Mouse (Mus musculus): ENCODE data around the gene Exosc1.
A peak's percentile ranks its signal among the peaks of the same experiment; 100 is the strongest.

Exosc1 gene

DNA sequence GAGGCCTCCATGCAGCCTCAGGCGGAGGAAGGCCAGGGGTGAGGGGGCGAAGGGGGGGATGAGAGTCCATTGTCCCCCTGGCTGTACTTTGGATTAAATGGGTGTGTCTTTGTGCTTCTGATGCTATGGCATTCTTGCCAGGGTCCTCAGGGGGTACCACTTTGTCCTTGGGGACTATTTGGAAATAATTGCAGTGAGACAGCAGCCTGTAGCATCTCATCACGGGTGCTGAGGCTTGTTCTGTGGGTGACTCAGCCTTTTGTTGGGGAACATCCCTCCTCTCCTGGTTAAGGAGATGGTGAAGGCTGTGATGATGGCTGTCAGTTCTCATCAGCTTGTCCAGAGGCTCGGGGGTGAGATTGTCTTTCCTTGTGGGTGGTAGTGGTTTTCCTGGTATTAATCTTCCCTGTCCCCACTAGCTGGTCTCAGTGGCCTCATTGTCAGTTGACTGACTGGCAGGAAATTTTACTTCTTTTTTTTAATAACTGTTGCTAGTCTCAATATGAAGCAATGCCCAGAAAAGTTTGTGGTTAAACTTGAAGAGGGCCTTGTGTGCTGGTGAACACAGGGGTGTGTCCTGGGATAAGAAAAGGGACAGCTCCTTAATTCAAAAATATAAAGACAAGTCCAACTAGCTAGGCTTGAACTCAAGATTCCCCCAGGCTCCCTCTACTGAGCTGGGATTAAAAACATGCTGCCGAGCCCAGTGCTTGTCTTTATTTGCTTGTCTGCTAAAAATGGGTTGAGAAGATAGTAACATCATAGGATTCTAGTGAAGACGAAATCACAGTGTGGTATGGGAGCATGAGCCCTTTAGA lies 19.2 kb downstream of the Exosc1 start:
- DNase-seq (ENCODE audit: extremely low spot score, low spot score), result no peak

DNA sequence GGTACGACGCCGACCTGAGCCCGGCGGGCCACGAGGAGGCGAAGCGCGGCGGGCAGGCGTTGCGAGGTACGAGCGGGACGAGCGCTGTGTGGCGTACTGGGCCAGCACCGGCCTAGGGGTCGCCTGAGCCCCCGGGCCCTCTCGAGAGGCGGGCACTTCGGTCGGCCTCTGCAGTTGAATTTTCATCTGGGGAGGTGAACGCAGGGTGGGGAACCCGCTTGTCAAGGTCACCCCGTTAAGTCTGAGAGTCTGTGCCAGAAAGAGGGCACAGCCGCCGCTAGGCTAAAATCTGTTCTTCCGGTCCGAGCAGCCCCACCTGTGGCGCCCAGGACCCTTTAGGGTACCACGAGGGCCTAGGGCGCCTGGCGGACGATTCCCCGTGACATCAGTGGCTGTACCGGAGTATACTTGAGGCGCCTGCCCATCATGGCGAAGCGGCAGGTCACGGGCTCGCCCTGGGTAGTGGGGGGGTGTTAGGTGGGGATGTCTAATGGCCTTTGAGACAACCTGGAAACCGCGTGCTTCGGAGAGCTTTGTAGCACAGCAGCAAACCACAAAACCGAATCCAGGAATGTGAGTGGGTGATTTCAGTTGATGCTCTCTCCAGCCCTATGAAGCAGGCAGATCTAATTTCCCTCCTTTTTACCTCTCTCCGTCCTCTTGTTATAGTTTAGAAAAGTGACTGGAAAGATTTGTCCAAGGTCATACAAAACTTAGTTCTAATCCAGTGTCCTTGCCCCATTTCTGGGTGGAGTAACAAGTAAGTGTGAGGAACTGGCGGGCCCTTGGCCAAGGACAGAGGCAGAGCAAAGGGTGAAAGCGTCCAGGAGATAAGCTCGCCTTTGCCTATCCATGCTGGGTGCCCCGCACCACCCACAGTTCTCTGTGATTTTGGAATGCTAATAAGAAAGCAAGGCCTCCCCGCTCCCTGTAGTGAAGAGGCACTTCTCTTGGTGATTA lies 20.8 kb downstream of the Exosc1 start:
- peak; percentile 72 for DNase-seq (ENCODE audit: extremely low spot score, low spot score)

DNA sequence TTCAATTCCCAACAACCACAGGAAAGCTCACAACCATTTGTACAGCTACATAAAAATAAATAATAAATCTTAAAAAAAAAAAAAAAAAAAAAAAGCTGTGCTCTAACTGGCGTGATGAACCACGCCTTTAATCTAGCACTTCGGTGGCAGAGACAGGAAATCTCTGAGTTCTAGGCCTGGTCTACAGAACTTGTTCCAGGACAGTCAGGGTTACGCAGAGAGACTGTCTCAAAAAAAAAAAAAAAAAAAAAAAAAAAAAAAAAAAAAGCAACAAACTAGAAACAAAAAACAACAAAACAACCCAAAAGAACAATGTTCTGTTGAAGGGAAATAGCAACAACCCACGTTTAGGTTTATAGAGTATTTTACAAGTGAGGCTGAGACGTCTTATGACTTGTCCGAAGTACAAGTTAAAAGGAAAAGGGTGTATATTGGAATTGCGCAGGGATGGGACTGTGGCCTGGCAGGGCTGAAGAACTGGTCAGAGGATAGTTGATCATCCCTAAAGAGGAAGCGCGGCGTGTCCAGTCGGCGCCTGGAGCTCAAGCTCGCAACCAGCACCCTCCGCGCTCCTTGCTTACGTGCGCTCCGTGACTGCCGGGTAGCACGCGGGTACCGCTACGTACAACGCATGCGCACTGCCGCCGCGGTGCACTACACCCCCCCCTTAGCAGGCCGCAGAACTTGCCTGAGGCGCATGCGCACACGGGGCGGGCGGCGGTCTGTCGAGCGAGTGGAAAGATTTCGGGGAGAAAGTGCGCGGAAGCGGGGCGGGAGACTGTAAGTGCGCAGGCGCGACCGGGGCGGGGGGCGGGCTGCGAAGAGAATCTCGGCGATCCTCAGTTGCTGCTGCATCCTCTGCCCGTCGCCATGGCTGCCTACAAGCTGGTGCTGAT lies 21.8 kb downstream of the Exosc1 start, which contains the start of gene Pgam1:
Gene Pgam1, plus strand, starts transcription at position 746 of the 896 bp plus-strand sequence.
- DNase-seq (ENCODE audit: extremely low spot score, low spot score), result peak; percentile 98

DNA sequence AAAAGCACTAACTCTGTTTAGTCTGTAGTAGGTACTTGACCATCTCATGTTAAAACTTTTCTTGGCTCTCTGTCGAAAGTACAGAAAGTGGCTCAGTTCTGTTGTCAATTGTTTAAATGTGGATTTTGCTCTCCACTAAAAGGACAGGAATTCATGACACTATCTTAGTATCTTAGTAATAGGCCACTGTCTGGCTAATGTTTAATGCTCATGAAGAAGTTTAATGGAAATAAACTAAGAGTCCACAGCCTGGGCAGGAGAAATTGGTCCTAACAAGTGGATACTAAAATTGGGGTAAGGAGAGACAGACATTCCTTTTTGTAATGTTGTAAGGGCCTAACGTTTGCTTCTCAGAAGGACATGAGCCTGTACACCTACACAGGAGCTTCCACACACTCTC lies 22.8 kb downstream of the Exosc1 start:
- no peak for DNase-seq (ENCODE audit: extremely low spot score, low spot score)

DNA sequence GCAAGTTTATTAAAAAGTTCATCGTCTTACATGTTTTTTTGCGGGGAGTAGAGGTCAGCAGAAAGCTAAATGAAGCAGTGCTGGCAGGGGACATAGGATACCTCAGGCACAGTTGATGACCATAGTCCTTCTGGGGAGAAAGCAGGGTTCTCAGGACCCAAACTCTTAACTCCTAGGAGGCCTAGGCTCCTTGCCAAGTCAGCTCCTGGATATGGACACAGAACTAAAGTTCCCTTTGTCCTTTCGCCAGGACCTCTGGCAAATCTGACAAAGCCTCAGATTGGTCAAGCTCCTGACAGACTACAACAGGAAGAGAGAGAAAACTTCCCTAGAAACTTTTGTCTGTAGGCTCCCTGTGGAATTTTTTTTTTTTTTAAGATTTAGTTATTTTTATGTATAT lies 24.5 kb downstream of the Exosc1 start:
- DNase-seq (ENCODE audit: extremely low spot score, low spot score), result no peak

DNA sequence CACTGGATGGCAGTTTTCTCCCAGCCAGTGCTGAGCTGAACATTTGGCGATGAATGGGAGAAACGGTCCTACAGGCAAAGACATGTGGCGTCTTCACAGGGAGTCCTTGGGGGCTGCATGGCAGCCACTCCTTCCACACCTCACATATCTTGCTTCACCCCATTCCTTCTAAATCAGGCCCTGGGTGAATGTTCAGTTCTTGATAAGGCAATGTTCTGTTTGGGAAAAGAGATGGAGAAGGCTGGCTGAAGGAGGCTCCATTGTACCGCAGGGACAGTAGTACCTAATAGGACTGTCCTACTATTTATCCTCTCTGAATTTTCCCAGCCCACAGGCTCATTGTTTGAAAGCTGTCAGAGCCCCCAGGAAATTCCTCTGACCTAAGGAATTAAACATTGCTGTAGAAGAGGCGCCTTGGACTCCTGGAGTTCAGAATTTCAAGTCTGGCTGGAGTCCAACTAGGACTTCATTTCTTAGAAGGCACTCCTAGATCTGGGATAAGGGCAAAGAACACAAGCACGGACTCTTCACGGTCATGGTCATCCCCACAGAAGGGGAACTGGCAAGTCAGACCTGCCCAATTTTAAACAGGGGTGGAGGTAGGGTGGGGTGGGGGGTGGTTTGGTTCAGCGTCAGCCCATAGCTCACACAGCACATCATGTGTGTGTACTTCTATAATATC lies 26.0 kb downstream of the Exosc1 start:
- DNase-seq (ENCODE audit: extremely low spot score, low spot score), result no peak

DNA sequence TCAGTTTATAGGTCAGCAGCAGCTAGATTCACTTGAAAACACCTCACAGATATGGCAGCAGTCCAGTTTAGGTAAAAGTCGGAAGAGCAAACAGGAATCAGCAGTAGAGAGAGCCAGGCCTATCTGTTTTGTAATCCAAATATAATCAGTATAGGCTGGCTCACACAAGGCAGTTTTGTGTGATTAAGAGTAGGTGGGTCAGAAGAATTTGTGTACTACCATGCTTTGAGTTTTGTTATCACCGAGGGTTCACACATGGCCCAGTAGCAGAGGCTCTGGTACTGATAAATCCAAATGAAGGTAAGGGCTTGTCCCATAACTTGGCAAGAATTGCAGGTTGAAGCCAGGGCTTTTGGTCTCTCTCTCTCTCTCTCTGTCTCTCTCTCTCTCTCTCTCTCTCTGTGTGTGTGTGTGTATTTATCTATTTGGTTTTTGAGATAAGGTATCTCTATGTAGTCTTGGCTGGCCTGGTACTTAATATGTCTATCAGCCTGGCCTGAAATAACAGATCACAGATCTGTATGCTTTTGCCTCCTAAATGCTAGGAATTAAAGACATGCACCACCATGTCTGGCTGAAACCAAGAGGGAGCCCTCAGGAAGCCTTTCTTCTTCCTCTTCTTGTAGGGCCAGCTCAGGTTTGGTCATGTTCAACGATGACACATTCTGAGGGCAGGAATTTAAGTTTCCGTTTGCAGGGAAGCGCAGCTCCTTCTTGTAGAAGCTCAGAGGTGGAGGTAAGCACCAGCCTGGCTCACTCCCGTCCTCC lies 26.7 kb downstream of the Exosc1 start:
- DNase-seq (ENCODE audit: extremely low spot score, low spot score), result no peak

DNA sequence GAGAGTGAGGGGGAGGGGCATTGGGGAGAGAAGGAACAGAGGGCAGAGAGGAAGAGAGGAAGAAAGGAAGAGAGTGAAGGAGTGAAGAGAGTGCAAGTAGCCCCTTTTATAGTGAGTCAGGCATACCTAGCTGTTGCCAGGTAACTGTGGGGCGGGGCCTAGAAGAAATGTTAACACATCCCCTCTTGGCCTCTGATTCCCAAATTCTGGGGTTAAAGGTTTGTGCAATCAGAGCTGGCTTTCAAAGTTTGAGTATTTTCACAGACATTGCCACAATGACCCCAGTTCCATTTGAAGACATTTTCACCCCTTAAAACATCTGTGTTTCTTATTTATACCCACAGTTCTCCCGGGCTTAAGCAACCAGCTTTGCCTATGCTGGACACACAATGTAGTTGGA lies 28.0 kb downstream of the Exosc1 start:
- DNase-seq (ENCODE audit: extremely low spot score, low spot score), result no peak

DNA sequence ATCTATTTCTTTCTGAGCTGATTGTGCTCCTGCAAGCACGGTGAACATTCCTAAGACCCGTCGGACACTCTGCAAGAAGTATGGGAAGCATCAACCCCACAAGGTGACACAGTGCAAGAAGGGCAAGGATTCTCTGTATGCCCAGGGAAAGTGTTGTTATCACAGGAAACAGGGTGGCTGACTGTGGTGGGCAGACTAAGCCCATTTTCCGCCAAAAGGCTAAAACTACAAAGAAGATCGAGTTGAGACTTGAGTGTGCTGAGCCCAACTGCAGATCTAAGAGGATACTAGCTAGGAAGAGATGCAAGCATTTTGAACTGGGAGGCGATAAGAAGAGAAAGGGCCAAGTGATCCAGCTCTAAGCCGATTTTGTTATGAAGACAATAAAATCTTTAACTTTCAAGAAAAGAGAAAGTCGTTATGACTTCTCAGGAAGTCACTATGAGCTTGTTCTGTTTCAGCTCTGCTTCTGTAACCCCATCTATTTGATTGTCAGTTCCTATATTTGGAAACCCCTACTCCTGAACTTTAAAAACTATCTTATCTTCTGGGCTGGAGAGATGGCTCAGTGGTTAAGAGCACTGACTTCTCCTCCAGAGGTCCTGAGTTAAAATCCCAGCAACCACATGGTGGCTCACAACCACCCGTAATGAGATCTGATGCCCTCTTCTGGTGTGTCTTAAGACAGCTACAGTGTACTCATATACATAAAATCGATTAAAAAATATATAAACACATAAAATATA lies 30.2 kb downstream of the Exosc1 start:
- no peak for DNase-seq (ENCODE audit: extremely low spot score, low spot score)

DNA sequence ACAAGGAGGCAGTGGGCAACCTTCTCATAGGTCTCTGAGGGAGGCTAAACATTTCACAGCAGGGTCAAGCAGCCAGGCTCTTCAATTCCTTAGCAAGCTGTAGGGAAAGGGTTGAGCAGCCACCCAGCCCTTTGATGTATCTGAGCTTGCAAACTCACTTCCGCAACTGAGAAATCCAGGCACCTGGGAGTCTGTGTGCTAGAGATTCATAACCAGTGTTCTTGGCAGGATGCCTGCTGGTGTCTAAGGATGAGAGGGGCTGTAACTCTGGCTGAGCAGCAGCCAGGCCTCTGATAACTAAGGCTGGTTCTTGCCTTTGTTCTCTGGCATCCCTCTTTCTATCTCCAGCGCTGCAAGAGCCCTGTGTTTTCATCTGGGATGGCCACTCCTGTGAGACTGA lies 31.5 kb downstream of the Exosc1 start:
- DNase-seq (ENCODE audit: extremely low spot score, low spot score), result no peak

DNA sequence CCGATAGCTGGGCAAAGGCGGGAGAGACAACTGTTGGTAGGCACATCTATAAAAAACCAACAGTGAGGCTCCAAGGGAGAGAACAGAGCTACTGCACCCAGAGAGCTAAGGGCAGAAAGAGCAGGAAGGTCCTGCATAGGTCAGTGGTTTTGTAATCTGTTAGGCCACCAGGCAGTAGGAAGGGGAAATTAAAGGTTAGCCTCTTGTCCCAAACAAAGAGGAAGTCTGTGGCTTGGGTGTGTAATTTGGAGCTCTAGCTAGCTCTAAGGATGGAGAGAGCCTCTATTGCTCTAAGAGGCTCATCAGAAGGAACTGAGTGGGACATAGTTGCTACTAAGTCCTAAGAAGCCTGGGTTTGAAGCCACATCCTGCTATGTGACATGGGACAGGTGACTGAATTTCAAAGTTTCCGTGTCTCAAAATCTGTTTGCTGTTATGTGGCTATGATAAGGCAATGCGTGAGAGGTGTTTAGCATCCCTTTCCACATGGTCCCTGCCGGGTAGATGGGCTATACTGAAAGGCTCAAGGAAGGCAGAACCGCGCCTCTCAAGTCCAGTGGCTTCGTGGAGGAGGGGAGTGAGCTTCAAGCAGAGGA lies 32.6 kb downstream of the Exosc1 start:
- no peak for DNase-seq (ENCODE audit: extremely low spot score, low spot score)

DNA sequence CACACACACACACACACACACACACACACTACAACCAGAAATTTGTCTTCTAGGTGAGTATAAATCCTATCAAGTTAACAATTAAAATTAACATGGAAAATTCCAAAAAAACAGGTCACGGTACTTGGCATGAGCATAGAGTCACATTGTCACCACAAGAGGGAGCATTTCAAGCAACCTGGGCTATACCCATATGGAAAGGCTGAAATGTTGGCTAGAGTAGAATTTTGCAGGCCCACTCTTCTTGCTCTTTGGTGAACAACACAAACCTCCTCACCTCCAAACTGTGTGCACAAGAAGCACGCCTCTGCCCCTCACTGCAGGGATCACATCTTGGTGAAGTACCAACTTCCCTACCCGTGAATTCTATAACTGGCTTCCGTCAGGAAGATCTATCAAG lies 34.4 kb downstream of the Exosc1 start:
- DNase-seq (ENCODE audit: extremely low spot score, low spot score), result no peak

DNA sequence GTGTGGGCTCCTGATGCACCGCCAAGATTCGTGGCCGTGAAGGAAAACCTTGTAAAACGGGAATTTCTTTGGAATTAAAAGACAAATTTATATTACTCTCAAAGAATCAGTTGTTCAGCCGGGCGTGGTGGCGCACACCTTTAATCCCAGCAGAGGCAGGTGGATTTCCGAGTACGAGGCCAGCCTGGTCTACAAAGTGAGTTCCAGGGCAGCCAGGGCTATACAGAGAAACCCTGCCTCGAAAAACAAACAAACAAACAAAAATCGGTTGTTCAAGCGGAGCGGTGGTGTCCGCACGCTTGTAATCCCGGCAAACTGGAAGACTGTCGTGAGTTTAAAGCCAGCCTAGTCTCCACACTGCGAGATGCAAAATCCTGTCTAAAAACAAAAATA lies 36.9 kb downstream of the Exosc1 start:
- no peak for DNase-seq (ENCODE audit: extremely low spot score, low spot score)

DNA sequence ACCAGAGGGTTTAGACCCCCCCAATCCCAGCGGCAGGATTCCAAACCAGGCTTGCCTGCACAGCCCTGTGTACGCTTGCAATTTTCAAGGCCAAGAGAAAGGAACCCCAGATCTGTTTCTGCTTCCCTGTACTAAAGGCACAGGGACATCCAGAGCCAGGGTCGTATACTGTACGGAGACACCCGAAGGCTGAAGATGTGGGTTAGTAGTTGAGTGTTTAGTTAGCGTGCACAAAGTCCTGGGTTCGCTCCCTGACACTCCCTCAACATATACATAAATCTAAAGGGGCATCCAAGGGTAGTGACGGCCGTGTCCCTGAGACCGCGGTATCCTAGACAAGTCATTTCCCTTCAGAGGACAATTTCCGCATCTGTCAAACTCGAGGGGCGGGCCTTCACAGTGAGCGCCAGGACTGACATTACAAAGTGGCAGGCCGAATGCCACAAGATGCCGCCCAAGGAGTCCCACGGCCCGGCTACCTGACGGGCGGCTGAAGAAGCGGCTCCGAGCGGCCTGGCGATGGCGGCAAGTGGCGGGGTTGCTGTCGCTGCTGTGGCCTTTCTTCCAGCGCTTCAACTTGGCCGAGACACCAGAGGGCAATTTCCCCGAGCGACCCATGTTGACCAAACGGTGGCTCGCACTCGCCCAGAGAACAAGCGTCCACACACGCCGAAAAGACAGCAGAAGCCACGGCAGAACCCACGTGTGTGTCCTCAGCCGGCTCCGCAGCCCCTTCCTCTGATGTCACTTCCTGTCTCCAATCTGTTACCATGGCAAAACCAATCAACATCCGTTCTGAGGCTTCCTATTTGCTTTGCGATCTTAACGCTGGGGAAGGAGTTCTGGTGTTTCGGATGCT lies 37.5 kb downstream of the Exosc1 start, which contains the start of gene Rrp12:
Gene Rrp12, minus strand, starts transcription at position 714 of the 859 bp plus-strand sequence.
- DNase-seq (ENCODE audit: extremely low spot score, low spot score), result peak; percentile 78

DNA sequence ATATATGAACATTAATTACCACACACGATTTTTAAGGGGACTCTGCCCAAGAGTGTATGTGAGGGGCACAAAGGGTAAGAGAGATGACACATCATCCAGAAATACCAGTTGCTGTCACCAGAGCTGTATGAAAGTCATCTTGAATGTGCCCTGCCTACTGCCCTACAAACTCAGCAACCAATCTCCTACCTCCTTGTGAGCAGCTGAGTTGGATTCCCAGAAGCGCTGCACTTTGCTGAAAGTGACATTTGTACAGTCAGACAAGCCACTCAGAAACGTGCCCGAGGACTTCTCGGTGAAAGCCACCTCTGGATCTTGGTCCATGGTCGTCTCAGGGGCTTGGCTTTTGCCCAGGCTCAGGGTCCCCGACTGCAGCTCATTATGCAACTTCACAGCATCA lies 38.3 kb downstream of the Exosc1 start:
- DNase-seq (ENCODE audit: extremely low spot score, low spot score), result no peak

DNA sequence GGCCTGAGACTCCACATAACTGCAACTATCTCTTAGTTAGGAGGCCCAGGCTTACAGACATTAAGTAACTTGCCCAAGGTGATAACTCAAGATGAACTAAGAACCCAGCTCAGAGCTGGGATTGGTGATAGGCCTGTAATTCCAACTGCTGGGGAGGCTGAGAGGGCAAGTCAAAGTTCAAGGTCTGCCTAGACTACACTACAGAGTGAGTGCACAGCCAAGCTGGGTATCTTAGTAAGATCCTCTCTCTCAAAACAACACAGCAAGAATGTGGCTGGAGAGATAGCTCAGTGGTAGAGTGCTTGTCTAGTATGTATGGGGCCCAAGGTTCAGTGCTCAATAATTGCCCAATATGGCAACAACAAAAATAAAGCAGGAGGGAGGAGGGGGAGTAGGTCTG lies 45.0 kb downstream of the Exosc1 start:
- no peak for DNase-seq (ENCODE audit: extremely low spot score, low spot score)

DNA sequence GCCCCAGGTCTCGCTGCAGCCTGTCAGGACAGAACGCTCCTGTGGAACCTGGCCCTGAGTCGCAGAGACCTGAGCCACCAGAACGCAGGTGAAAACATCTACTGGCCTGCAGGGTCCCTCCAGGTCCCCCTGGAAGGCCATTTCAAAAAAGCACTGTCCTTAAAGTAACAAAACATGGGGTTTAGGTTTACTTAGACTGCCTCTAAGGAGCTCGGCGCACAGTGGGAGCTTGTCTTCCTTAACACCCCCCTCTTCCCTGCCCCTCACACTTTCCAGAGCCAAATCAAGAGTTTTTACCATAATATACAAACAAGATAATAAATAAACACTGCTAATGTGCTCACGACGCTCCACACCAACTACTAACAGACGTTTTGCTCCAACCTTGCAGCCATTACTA lies 49.3 kb downstream of the Exosc1 start:
- no peak for DNase-seq (ENCODE audit: extremely low spot score, low spot score)

DNA sequence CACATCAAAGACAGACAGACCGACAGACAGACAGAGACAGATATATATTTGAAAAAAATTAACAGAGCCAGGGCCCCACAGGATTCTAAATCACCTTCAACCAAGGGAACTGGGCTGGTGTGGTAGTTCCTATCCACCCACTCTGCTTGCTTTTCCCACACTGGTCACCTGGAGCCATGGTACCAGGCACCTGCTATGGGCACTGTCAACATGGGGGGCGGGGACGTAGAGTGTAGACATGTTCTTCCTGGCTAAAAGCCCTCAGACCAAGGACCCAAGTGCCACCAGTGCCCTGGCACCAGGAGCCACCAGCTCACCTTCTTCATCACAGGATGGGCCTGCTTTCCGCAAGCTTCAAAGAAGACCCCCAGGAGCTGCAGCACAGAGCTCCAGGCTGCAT lies 51.4 kb downstream of the Exosc1 start:
- DNase-seq (ENCODE audit: extremely low spot score, low spot score), result no peak

Data from neural tube, embryonic 10.5 days (tissue).